Mouse (Mus musculus): ENCODE results near the gene Spryd3. TPM values are rescaled to one million over a fixed set of nuclear protein-coding genes. Genes with fewer than 3 reads are reported as not detected.
A peak's percentile ranks its signal among the peaks of the same experiment; 100 is the strongest.

Gene Spryd3
- total RNA-seq, 2 experiments from 2014 or later, result 14.4 to 19.6 TPM

- no peak for ATAC-seq (replicated peaks; ENCODE audit: low FRiP score, low TSS enrichment, poor library complexity, severe bottlenecking)
Observed at GRCm38 (mm10) chr15:102149561-102149960, 13.5 kb upstream of the Spryd3 start.

DNA sequence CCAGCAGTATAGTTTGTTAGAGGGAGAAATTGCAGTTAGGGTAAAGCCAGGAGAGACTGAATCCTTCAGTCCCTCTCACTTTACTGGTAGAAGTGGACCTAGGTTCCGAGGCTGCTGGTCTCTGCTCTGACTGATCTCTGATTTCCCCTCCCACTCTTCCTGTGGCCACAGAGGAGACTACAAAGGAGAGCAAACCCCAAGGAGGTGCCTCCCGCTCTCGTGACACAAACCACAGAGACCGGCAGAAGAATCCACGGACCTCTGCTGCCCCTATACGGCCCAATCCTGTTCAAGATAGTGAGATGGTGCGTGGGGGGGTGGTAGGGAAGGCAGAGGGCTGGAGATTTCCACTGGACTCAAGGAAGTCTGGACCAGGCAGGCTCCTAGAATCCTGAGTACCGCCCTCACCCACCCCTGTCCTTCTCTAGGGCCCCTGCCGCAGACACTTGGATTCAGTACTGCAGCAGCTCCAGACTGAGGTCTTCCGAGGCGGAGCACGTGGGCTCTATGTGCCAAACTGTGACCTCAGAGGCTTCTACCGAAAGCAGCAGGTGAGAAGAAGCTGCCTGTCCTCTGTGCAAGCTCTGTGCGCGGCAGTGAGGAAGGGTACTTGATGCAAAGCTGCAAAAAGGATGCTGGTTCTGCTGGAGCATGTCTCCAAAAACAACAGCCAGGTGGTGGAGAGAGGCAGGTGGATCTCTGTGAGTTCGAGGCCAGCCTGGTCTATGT lies 11.8 kb upstream of the Spryd3 start:
- no peak for ATAC-seq (replicated peaks; ENCODE audit: low FRiP score, low TSS enrichment, poor library complexity, severe bottlenecking)

DNA sequence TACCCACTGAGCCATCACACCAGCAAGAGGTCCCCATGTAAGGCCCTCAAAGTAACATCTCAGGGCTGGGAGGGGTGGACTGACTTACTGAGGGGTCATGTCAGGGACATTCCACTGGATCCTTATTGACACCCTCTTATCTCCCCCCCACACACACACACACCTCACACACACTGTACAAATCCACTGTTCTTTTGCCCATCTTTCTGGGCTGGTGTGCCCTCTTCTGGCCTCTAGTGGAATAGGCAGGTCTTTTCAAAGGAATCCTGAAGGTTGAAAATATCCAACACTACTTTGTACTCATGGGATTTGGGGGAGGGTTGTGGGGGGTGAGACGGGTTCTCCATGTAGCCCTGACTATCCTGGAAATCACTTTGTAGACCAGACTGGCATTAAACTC lies 10.8 kb upstream of the Spryd3 start:
- ATAC-seq (replicated peaks; ENCODE audit: low FRiP score, low TSS enrichment, poor library complexity, severe bottlenecking), result peak; percentile 51

- no peak for ATAC-seq (replicated peaks; ENCODE audit: low FRiP score, low TSS enrichment, poor library complexity, severe bottlenecking)
Observed at GRCm38 (mm10) chr15:102146089-102146488, 10.1 kb upstream of the Spryd3 start.

- no peak for ATAC-seq (replicated peaks; ENCODE audit: low FRiP score, low TSS enrichment, poor library complexity, severe bottlenecking)
Observed at GRCm38 (mm10) chr15:102145330-102145729, 9.3 kb upstream of the Spryd3 start.

- no peak for ATAC-seq (replicated peaks; ENCODE audit: low FRiP score, low TSS enrichment, poor library complexity, severe bottlenecking)
Observed at GRCm38 (mm10) chr15:102144726-102145125, 8.7 kb upstream of the Spryd3 start.

- no peak for ATAC-seq (replicated peaks; ENCODE audit: low FRiP score, low TSS enrichment, poor library complexity, severe bottlenecking)
Observed at GRCm38 (mm10) chr15:102144274-102144711, 8.3 kb upstream of the Spryd3 start, which contains the start of gene Igfbp6. Gene Igfbp6, plus strand, starts transcription at chr15:102144362.

- no peak for ATAC-seq (replicated peaks; ENCODE audit: low FRiP score, low TSS enrichment, poor library complexity, severe bottlenecking)
Observed at GRCm38 (mm10) chr15:102142914-102143912, 7.2 kb upstream of the Spryd3 start.

GRCm38 (mm10) chr15:102141120-102141519 lies 5.1 kb upstream of the Spryd3 start:
- no peak for ATAC-seq (replicated peaks; ENCODE audit: low FRiP score, low TSS enrichment, poor library complexity, severe bottlenecking)

DNA sequence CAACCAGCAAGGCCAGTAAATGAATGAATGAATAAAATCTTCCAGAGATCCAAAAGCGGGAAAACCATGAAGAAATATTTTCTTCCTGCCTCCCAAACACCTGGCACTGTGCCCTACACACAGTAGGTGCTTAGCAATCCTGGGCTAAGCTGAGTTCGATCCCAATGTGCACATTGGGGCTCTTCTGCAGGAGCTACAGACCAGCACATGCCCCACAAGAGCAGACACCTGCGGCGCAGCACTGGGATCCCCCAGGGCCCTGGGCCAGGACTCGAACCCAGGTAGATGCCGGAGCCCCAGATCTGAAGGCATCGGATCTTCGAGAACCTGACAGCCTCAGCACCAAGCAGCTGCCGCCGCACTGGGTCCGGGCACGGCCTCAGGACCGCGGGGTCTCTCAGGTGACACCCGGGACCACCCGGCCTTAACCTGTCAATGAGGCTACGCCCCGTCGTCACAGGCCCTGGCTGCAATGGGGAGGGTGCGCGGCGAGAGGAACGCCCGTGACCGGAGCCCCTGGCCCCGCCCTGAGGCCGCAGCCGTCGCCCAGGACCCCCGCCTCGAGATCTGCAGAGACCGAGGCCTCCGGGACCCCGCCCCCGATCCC lies 409 bp downstream of the Spryd3 start:
- peak; percentile 12 for ATAC-seq (replicated peaks; ENCODE audit: low FRiP score, low TSS enrichment, poor library complexity, severe bottlenecking)

GRCm38 (mm10) chr15:102134709-102135108 lies 1.3 kb downstream of the Spryd3 start:
- peak; percentile 51; the same call in 1 of the 2 replicates for ATAC-seq (replicated peaks; ENCODE audit: low FRiP score, low TSS enrichment, poor library complexity, severe bottlenecking)

DNA sequence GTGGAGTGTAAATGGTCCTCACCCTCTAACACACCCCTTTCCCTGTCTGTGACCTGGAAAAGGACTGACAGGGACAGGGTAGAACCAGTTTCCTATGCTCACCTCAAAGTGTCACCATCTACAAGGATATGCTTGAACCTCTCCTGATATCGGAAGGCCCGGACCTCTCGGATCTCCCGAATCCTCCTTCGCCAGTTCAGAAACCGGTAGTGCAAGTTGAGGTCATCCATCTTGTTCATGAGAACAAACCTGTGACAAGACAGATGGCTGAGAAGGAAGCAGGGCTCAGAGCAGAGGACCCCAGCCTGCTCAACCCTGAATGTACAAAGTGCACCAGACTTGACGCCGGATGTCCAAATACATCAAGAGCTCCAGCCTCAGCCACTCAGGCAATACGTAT lies 2.7 kb downstream of the Spryd3 start:
- no peak for ATAC-seq (replicated peaks; ENCODE audit: low FRiP score, low TSS enrichment, poor library complexity, severe bottlenecking)

DNA sequence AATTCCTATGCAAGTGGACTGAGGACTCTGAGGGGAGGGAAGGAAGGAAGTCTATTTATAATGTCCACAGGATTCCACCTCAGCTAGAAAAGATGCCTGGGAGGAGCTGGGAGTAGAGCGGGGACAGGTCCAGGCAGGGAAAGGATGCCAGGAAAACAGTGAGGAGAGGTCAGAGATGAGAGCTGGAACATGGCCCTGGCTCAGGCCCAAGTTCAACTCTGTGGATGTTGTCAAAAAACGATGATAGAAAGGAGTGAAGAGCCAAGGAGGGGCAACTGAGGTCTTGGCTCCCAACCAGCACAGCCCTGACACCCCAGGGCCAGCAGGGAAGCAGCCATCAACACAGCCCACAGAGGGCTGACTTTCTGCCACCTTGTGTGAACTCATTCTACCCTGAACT lies 9.7 kb downstream of the Spryd3 start:
- ATAC-seq (replicated peaks; ENCODE audit: low FRiP score, low TSS enrichment, poor library complexity, severe bottlenecking), result no peak

DNA sequence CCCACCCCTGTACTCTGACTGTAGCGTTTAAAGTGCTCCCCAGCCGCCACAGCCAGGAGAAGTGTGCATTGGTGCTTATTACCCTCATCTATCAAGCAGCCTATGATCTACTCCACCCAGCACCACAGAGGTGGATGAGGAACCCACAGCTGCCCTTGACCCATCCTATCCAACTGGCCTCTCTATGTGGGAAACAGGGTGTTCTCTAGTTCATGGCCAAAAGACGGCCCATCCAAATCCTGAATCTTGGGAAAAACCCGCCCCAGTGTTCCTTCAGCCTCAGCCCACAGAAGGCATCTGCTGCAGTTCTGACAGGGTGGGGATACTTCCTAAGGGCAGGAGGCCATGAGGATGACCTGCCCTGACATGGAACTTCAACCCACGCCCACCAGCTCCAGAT lies 15.5 kb downstream of the Spryd3 start:
- no peak for ATAC-seq (replicated peaks; ENCODE audit: low FRiP score, low TSS enrichment, poor library complexity, severe bottlenecking)

DNA sequence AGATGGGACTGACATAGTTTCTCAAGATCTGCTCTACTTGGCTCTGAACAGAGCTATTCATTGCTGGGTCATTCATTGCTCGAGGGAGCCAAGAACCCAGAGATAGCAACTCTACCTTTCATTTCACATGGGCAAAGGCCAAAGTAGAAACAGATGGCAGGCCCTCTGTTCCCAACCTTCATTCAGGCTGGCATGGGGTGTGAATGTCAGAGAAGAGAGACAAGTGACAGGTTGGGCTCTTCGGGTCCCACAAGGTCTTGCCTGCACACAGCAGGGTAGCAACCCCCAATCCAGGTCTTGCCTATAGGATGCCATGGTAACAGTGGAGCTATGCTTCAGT lies 16.2 kb downstream of the Spryd3 start:
- no peak for ATAC-seq (replicated peaks; ENCODE audit: low FRiP score, low TSS enrichment, poor library complexity, severe bottlenecking)

DNA sequence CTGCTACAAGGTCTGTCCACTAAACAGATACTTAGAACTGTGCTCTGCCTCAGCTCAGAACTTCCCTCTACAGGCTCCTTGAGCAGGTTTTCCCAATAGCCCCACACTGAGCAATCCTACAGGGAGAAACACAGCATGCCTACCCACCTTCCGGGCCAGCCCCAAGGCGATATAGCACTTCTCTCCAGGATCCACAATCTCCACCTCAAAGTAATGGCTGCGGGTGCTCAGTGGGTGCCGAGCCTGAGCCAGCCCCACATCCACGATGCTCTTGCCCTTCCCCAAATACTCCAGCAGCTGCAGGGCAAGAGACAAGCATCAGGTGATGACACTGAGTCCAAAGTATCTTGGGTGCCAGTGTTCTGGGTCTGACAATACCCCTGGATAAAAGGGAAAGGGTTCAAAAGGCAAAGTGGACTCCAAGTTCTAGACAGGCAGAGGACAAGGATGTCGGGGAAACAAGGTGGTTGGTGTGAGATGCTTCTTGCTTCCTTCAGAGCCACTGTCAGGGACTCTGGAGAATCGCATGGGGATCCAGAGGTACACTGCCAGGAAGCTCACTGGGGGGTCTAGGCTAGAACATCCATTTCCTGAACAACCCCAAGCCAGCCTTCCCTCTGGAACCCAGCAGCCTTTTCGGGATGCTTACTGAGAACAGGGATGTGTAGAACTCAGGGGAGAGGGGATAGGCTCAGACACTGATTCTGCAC lies 16.8 kb downstream of the Spryd3 start:
- ATAC-seq (replicated peaks; ENCODE audit: low FRiP score, low TSS enrichment, poor library complexity, severe bottlenecking), result no peak

DNA sequence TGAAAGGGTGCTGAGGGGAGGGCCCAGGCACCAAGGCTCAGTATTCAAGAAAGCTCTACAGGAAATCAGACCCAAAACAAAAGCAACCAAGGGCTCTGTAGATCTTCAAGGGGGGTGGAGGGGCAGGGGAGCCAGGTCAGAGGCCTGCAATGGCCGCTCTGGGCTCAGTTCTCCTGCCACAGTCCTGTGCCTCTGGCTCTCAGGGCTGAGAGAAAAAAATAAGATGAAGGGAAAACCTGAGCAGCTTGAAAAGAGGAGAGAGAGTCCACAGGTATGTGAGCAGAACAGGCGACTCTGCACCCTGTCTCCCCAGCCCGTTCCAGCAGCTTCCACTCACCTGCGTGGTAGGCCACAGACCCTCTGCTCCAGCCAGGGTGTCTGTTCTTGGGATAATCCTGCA lies 17.4 kb downstream of the Spryd3 start:
- ATAC-seq (replicated peaks; ENCODE audit: low FRiP score, low TSS enrichment, poor library complexity, severe bottlenecking), result no peak

DNA sequence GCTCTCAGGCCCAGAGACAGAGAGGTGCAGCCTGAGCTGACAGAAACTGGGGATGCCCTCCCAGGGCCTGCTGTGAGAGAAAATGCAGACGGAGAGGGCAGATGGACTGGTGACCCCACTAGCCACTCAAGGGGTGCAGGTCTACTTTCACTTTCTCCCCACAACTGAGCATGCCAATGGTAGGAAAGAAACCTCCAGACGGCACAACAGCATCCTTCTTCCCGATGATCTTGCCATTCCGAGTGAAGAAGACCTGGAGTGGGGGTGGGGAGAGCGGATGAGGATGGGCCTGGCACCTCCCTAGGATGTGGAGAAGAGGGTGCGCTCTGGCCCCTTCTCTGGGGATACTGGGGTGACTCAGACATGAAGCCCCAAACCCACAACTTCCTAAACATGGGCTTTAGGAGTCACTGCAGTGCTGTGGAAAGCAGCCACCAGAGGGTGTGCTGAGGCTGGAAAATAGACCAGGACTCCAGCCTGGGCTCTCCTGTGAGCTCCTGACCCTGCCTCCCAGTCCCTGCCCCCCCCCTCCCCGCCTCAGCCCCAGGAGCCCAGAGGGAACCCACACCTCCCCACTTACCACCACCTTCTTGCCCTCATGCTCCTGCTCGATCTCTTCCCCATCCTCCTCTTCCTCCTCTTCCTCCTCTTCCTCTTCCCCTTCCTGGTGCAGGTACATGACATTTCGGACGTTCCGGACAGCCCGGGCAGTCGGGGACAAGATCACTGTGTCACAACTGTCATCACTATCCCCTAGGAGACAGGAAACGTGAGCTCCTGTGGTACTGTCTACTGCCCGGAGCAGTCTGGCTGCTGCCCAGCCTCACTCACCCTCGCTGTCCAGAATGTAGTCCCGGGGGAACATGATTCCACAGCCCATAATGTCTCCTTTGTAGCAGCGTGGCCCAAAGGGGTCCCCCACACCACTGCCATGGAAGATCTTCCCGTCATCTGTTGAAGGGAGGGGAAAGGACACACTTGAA lies 18.3 kb downstream of the Spryd3 start:
- no peak for ATAC-seq (replicated peaks; ENCODE audit: low FRiP score, low TSS enrichment, poor library complexity, severe bottlenecking)

Data from megakaryocyte-erythroid progenitor cell, adult 5-6 weeks (primary cell).